Mouse (Mus musculus): ENCODE measurements at regions not wholly inside any gene's neighbourhood (a gene's known extent, or its start where the extent isn't known, plus 50 kb on each side); places are given as distances from the start of the nearest gene placed in this dataset.
A peak's percentile ranks its signal among the peaks of the same experiment; 100 is the strongest.

DNA sequence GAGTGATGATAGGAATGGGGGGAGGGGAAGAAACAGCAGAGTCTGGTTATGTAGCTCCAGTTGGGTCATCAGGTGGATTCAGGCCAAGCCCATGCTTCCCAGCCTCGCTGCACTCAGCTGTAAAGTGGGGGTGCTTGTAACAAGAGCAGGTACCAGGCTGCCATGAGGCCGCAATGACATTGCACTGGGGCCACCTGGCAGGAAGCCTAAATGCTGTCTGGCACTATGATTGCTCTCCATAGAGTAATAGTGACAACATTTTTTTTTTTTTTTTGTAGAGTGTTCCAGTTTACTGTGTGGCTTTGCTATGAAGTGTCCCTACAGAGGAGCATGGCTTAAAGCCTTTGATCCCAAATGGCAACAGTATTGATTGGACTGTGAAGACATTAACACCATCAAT, 171.9 kb upstream of the Prok2 start:
- no peak for DNase-seq (ENCODE audit: inconsistent ontology term)

DNA sequence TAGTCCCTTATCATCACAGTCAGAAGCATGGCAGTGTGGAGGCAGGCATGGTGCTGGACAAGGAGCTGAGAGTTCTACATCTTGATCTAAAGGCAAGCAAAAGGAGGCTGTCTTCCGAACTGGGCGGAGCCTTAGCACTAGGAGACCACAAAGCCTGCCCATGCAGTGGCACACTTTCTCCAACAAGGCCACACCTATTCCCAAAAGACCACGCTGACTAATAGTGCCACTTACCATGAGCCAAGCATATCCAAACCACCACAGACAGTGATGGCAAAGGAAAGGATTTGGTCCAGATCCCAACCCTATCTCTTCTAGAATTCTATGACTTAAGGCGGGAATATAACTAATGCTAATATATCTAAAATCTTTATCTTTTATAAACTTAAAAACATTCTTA, 169.4 kb upstream of the Prok2 start:
- DNase-seq (ENCODE audit: inconsistent ontology term), result no peak

- no peak for DNase-seq (ENCODE audit: inconsistent ontology term)
Measured at GRCm38 (mm10) chr6:99893936-99894335, 167.7 kb upstream of the Prok2 start.

DNA sequence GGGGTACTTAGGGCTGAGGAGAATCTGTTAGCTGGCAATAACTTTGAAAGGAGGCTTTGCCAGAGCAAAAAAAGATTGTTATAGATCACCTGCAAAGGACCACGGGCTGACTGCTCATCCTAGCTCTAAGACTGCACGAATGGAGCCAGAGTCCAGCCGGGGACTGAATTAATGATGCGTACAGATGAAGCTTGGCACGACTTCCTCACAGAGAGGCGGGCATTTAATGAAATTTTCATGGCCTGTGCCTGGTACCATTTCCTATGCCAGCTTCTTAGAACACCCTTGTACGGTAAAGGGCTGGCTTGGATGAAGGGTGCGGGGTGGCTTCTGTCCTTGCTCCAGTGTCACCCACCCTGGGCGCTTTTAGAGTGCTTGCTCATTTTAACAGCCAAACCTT, 166.0 kb upstream of the Prok2 start:
- no peak for DNase-seq (ENCODE audit: inconsistent ontology term)

DNA sequence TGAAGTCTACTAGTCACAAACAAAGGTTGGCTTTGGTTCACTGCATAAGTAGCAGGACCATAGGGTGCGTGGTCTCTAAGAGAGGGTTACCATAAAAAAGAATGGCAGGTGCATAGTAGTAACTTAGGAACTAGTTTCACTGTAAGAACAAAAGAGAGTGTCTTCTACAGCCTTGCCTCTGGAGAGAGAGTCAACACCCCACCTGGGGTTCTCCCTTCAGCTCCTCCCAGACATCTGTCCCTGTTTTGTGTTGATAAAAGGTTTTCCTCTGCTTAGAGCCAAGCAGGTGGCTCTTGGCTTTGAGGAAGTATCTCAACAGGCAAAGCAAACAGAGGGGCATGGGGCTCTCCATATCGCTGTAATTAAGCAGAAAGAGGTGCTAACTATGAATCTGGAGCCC, 165.6 kb upstream of the Prok2 start:
- no peak for DNase-seq (ENCODE audit: inconsistent ontology term)

DNA sequence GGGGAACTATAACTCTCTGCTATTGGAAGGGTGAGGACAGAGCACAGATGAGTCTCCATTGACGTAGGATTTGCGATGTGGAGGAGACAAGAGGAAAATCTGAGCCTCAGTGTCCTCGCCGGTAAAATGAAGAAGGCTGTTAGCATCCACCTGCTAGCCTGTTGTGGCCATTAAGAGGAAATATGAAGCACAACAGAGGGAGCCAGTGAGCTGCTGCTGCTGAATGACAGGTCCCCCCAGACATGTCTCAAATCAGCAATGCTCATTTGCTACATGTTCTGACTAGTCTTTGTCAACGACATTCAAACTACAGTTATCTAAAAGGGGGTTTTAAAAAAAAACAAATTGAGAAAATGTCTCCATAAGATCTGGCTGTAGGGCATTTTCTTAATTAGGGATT, 164.6 kb upstream of the Prok2 start:
- DNase-seq (ENCODE audit: inconsistent ontology term), result no peak

- no peak for DNase-seq (ENCODE audit: inconsistent ontology term)
Measured at GRCm38 (mm10) chr6:99889055-99889454, 162.9 kb upstream of the Prok2 start.

DNA sequence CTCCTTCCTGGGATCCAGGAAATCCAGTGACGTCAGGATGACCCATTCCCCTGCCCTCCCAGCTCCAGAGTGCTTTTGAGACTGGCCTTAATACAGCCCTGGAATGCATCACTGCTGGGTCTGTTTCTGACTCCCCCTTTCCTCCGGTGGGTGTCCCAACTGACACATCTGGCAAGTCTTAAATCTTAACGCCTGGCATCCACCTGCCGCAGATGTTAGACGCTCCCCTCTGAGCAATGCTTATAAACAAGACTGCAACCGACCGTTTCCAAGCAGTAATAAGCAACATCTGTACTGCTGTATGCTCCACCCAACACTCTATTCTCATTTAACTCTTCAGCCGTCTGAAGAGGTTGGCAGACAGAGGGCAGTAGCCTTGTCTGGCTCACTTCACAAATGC, 161.7 kb upstream of the Prok2 start:
- no peak for DNase-seq (ENCODE audit: inconsistent ontology term)

GRCm38 (mm10) chr6:99884755-99885154, 158.6 kb upstream of the Prok2 start:
- peak; percentile 25 for DNase-seq (ENCODE audit: inconsistent ontology term)

DNA sequence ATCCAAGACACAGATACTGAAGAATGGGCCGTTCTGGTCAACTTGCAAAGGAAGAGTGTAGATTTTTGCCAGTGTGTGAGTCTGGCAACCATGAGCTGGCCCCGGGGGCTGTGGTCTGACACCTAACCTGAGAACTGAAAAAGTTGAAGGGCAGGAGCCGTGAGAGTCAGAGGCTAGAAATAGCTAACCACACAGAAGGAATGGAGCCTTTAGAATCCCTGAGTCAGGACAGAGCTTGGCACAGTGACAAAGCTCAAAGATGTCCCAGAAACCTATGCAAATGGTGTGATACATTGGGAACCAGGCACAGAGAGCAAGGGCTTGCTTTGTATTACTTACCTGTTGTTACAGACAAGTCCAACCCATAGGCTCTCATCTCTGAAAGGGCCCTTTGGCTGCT, 157.9 kb upstream of the Prok2 start:
- DNase-seq (ENCODE audit: inconsistent ontology term), result peak; percentile 44

DNA sequence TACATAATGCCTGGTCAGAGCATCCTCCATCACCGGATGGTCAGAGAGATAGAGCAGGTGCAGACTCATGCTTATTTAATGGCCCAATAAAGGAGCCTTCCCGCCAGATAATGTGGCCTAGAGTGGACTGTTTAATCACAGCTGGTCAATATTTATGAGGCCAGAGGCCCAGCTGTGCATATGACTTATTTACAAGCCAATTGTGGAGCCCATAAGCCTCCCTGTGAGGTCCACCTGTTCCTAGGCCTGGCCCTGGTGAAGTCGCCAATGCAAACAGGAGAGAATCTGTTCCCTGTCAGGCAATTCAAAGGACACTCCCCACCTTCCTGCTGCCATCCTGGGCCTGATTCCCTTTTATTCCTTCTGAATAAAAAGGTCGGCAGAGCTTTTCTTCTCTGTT, 155.4 kb upstream of the Prok2 start:
- no peak for DNase-seq (ENCODE audit: inconsistent ontology term)

DNA sequence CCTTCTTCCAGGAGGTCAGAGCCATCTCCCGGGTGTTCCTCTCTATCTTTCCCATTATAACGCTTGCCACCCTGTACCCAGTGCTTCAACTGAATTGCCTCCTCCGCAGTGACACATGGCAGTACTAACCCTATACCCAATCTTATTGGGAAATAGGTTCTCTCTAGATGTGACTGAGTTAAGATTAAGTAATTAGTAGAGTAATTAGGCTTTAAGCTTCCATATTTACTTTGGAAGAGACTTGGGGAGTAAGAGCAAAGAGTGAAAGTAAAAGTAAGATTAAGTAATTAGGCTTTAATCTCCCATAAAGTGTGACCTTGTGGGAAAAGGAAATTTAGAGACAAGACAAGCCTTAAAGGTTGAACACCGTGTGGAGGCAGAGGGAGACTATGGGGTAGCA, 148.7 kb upstream of the Prok2 start:
- DNase-seq (ENCODE audit: inconsistent ontology term), result no peak

DNA sequence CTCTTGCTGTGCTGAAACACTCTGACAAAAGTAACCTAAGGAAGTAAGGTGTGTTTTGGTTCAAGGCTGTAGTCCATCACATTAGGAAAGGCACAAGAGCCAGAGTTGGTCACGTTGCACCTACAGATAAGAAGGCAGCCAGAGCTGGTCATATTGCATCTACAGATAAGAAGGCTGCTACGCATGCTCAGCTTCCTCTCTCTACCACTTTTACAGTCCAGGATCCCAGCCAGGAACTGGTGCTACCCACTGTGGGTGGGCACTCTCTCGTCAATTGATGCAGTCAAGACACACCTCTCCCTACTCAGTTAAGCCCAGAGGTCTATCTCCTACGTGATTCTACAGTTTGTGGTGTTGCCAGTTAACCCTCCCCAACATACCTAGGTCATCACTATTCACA, 147.8 kb upstream of the Prok2 start:
- DNase-seq (ENCODE audit: inconsistent ontology term), result no peak

GRCm38 (mm10) chr6:99866061-99866460, 139.9 kb upstream of the Prok2 start:
- no peak for DNase-seq (ENCODE audit: inconsistent ontology term)

DNA sequence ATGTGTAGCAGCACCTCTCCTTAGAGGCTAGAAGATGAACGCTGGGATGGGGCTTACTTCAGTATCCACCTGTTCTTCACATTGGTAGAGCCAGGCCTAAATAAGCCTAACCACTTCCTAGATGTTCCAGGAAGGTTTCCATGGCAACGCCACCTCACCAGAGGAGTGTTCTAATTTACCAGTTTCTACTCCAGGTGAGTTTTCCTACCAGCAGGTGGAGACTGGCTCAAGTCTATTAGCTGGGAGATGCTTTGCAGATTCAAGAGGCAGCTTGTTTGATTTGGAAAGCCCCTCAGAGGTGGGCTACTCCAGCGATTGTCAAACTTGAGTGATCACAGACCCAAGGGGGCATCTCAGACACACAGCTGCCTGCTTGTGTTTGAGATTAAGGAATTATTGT, 138.8 kb upstream of the Prok2 start:
- no peak for DNase-seq (ENCODE audit: inconsistent ontology term)

GRCm38 (mm10) chr6:99863418-99863817, 137.2 kb upstream of the Prok2 start:
- peak; percentile 46 for DNase-seq (ENCODE audit: inconsistent ontology term)

DNA sequence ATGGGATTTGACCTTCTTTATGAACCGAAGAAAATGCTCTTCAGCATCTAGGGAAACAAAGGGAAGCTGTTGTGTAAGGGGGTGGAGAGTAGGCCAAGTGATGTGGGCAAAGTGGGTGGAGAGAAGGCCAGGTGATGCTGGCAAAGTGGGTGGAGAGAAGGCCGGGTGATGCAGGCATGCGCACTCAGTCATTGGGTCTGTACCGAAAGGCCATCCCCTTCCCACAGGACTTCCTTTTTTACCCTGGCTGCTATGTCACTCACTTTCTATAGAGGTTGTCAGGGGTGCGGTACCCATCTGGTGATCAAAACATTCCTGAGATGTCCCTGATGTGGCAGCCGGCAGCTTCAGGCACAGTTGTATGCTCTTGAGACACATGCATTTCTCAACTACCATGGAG, 131.2 kb upstream of the Prok2 start:
- DNase-seq (ENCODE audit: inconsistent ontology term), result no peak

- DNase-seq (ENCODE audit: inconsistent ontology term), result no peak
Measured at GRCm38 (mm10) chr6:99853716-99854115, 127.5 kb upstream of the Prok2 start.

- no peak for DNase-seq (ENCODE audit: inconsistent ontology term)
Measured at GRCm38 (mm10) chr6:99850706-99851105, 124.5 kb upstream of the Prok2 start.

DNA sequence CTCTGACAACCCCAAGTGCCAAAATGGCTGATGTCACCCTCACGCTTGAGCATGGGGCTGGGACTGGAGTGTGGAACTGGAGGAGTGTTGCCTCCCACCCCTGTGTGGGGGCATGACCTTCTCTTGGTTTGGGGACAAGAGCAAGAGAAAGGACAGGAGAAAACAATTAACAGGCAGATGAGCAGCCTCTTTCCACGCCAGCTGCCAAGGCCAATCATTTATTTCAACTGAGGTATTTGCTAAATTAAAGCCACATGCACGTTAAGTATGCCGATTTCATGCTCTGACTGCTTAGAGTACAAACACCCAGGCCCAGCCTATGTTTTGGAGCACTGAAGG, 119.3 kb upstream of the Prok2 start:
- peak; percentile 94 for DNase-seq (ENCODE audit: inconsistent ontology term)

DNA sequence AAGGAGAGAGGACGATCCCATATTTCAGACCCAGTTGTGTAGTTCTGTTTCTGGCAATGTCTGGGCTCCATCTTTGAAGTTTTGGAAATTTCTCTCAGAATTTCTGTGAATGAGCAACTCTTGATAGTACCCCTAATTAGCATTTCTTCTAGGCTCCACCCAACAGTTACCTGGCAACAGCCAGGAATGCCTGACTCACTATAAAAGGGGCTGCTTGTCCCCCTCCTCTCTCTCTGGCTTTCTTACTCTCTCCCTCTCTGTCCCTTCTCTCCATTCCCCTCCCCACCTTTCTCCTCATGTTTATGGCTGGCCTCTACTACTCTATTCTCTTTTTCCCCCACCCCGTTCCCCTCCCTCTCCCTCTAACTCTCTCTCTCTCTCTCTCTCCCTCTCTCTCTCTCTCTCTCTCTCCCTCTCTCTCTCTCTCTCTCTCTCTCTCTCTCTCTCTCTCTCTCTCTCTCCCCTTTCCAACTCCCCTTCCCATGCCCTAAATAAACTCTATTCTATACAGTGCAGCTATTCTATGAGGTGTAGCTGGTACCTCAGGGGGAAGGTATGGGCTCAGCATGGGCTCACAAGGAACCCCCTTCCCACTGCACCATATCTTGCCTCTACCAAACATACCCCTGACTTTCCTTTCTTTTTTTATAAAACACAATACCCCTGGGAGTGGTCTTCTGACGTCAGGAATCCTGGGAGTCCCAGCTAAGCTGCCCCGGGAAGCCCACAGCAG, 118.7 kb upstream of the Prok2 start:
- DNase-seq (ENCODE audit: inconsistent ontology term), result no peak

DNA sequence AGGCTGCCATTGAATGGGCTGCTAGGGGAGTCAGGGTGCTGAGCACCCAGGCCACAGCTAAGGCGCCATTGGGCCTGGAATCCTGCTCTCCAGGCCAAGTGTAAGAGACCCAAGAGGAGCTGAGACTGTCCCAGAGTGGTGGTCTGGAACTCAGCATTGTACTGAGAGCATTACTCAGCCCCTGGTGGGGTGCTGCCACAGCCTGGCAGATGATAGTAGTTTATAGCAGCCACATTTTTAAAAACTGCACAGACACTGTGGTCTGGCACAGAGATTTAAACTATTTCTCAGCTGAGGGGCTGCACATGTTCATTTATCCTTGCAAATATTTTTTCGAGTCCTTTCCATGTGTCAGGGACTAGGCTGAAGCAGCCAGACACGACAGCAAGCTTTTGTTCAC, 117.3 kb upstream of the Prok2 start:
- DNase-seq (ENCODE audit: inconsistent ontology term), result no peak

- DNase-seq (ENCODE audit: inconsistent ontology term), result no peak
Measured at GRCm38 (mm10) chr6:99842723-99843122, 116.5 kb upstream of the Prok2 start.

DNA sequence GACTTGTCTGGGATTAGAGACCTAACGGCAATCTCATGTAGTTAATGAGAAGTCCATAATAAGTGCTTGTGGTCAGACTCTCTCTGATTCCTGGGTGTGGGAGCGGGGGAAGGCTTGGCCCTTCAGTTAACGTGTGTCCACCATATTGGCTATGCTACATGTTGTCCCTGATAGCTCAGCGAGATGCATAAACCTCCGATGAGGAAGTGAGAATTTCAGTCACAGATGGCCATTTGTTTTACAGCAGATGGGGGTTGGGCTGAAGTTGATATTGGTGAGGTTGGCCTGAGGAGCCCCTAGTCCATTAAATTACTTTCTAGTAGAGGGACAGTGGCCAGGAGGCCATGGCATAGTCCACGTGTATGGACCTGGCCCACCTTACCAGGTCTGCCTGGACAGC, 114.6 kb upstream of the Prok2 start:
- no peak for DNase-seq (ENCODE audit: inconsistent ontology term)
